Mouse (Mus musculus) liver, embryonic 14.5 days (tissue): ENCODE results near the gene Hoga1.

Experiments
- CTCF ChIP-seq: IDR thresholded peaks from 2 replicates; pipeline ENCODE4 v1.5.1; 2016; ENCODE audit warnings: antibody characterized with exemption, low read depth, control low read depth
- EP300 ChIP-seq: IDR thresholded peaks from 2 replicates; pipeline ENCODE4 v1.6.1; 2016; ENCODE audit warnings: antibody characterized with exemption, low read depth

DNA sequence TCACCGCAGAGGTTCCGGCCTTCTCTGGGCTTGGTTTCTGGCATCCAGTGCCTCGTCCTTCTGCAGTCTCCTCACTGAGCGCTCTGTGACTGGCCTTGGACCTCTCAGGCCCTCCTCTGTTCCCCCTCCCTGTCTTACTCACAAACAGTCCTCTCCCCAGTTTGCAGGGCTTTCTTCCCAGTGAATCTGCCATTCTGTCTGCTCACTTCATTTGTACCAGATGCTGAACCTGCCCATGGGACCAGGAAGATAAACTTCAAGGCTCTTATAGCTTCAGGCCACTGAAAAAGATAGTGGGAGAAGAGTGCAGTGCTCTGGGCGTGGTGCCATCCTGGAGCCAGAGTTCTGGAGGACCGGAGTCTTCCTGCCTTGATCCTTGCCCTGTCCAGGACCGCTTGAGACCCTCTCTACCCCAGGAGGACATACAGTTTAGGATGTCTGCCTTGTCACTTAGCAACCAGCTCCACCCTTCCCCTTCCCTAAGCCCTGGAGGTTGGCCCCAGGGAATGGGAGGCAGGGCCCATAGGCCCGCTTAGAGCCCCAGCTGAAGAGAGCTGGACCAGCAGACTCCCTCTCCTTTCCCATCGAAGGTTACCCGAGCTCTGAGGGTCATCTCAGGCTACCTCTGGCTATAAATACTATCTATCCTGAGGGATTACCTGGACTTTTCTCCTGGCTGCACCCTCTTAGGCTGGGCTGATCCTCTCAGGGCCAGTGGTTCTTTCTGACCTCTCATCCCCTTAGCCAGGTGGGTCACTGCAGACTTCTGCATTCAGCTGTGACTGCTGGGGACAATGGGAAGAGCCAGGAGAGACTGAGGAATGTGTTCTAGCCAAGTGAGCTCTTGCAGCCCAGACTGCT is 23.5 kb upstream of the Hoga1 start:
- TF ChIP-seq CTCF, result no peak
- TF ChIP-seq EP300, result no peak
